Mouse (Mus musculus): ENCODE measurements around the gene Trpm1.

The Trpm1 gene

DNA sequence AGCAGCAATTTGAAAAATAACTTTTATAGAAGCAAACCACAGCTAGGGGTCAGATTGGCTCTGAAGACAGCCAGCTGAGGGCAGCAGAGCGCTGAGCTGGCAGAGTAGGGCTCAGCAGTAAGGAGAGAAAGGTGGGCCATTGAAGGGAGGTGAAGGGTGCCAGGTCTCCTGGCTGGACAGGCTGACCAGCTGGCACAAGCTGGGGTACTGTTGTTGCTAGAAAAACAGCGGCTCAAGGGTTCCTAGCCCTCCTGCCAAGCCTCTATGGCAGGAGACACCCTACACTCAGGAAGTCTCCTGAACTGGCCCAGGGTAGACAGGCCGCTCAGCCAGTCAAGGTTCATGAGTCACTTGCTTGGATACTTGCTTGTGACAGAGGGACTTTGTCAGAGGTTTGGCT is 11.4 kb downstream of the Trpm1 start:
- DNase-seq: peak; percentile 84

DNA sequence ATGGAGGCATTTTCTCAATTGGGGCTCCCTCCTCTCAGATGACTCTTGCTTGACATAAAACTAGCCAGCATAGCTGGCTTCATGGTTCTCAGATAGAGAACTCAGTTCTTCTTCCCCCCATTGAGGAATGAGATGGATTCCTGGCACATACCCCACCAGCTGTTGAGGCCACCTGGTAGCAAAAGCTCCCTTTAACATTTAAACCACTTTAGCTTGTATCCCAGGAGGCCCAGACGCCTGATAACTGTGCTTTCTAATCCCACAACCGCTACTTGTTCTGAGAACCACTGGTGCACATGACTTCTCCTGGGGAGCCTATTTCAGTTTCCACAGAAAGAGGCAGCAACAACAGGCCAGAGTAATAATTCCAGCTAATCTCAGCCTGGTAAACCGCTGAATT is 12.4 kb downstream of the Trpm1 start:
- no peak for DNase-seq

DNA sequence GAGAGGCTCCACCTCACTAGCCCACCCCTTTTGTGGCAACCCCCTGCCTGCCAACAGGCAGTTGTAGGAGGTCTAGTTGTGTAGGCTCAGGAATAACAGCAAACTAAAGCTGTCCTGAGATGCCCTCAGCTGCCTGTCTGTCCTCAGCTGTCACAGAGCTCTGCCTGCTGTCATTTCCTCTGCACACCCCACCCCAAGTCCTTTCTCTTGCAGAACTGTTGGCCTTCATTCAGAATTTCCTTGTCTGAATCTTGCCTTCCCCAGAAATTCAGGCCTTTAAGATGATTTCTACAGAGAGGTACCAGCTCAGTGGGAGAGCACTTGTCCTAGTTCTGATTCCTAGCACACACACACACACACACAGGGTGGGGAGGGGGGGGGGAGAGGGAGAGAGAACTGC is 13.1 kb downstream of the Trpm1 start:
- peak; percentile 32 for DNase-seq

DNA sequence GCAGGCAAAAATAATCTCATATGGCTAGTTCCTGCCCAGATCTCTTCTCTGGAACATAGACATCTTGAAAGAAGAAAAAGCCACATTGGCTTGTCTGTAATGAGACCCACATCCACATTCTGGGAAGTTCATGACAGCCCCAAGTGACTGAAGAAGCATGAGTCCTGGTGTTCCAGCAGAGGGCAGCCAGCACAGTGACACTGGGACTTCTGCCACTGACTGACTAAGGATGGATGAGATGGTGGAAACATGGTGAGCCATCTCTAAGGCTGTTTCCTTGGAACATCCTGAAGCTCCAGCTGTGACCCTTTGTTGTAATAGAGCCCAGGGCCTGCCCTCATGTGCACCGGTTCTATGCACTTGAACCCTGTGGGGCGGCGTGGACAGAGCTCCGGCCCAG is 25.7 kb downstream of the Trpm1 start:
- DNase-seq: no peak

DNA sequence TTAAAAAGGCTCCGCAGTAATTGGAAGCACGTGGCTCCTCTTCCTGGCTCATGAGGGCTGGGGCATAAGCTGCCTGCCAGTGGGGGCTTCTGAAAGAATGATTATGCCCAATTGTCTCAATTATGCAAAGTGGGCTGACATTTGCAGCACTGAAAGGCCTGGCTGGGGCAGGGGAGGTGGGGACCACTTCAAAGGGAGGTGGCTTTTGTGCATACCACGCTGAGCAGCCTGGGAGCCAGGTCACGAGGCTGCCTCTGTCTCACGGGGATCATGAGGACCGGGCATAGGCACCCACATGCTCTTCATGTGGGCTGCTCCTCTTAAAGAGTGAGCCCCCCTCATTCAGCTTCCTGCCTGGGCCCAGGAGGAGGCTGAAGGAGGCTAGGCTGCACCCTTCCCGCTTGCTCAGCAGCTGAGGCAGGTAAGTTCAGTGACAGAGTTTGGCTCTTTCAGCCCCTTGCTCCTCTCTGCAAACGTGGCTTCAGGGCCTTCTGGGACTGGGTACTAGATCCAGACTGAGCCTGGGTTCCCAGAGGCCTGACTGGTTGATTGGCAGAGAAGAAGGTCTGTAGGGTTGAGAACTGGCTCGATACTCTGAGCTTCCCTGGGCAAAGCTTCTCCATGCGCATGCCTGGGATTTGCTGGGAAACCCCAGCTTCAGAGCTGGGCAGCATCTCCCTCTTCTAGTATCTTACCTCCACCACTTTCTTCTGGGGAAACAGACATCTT is 31.7 kb downstream of the Trpm1 start:
- peak; percentile 67 for DNase-seq

DNA sequence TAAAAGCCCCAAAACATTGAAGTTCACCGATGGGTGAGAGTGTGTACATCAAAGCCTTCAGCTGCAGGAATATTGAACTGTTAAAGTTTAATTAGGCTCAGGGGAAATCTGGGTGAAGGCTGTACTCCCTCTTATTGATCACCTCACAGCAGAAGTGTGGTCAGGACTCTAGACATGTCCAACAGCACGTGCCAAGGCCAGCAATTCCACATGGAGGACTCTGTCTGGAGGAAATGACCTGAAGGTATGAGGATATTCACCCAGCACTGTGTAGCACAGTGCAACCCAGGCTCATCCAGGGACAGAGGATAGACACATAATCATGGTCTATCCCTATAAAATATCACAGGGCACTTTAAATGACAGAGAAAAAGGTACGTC is 32.3 kb downstream of the Trpm1 start:
- DNase-seq: no peak

DNA sequence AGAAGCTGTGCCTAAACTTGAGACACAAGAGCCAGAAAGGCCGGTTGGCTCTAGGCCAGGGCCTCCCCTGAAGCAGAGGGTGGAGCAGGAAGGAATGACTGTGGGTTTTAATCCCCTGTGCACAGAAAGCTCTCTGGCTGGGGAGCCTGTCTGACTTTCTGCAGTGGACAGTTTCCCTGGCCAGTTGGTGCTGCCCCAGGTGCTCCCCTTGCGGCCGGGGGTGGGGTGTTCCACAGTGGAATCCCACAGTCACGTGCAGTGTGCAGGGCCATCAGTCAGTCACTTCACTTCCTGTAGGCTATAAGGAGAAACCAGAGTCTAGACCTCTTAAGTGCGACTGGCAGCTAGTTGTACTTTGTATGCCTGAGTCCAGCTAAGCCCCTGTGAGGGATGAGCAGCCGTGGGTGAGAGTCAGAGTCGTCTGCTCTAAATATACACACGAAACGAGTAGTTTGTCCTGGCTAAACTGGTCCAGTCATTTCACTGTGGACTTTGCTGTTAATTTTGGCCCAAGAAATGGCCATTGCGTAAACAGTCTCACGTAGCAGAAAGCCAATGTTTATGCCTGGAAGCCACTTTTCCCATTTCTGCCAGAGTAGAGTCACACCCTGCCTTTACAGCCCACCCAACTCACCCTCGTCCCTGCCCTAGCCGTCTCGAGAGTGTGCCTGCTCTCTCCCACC is 38.8 kb downstream of the Trpm1 start:
- DNase-seq: peak; percentile 23

DNA sequence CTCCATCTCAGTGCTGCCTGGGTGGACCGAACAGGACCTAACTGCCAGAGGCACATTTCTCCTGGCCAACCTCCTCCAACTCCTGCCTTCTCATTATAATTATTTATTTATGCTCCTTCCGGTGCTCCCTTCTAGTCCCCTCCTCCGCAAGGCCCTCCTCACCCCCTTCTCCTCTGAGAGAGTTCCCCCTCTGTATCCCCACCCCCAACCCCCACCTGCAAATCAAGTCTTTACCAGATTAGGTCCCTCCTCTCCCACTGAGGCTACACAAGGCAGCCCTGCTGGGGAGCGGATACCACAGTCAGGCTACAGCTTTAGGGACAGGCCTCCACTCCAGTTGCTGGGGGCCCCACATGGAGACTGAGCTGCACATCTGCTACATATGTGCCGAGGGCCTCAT is 39.8 kb downstream of the Trpm1 start:
- DNase-seq: no peak

DNA sequence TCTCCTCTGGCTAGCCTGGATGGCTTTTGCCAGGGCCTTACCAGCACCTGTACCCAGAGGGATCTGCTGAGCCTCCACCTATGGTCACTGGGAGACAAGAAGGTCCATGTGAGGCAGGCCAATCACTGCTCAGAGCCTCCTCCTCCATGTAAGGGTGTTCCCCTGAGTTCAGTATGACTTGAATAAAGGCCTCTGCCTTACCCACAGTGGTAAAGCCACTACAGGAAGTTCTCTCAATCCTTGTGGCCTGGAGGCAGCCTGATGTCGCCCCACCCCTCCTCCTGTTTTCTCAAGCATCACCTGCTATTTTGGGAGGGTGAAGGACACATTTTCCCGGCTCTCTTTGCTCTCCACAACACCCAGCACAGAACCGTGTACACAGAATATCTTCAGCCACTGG is 42.5 kb downstream of the Trpm1 start:
- no peak for DNase-seq

DNA sequence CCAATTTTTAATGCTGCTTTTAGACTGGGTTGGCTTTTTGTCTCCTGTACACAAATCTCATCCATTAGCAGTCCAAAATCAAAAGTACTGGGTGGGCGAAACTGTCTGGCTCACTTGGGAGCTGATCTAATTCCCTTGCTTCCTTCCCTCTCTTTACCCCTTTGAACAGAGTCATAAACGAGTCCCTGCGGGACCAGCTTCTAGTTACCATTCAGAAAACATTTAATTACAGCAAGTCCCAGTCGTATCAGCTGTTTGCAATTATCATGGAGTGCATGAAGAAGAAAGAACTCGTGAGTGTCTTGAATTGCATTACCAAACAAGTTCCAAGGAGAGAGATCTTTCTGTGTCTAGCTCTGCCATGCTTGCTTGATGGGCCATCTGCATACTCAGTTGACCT is 55.1 kb downstream of the Trpm1 start:
- no peak for DNase-seq

DNA sequence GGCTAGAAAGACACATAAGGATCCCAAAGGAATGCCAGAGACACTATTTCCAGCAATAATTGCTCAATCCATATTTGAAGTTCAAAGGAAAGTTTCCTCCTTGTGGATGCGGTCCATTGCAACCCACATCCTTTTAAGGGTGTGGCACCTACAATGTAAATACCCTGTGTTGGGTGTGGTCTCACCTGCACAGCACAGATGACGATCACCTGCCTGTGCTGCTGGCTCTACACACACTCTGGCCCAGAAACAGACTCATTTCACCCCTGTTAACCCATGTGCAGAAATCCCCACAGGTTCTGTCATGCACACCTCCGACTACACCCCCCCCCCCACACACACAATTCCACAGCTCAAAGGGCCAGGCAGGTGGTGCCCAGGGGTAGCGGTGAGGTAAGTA is 59.2 kb downstream of the Trpm1 start:
- no peak for DNase-seq

DNA sequence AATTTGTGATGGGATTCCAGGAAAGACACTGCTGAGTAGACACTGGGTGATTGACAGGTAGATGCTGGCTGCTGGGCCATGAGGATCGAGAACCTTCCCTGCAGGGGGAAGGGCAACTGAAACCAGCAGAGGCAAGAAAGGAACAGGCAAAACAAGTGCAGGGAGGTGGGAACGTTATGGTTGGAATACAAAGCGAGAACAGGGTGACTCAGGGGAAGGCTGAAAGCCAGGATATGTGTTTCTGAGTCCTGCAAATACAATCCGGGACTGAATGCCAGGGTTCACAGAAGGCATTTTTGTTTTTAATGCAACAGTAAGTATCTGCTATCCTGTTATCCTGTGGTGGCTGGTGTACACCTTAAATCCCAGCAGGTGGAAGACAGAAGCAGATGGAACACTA is 60.4 kb downstream of the Trpm1 start:
- no peak for DNase-seq

DNA sequence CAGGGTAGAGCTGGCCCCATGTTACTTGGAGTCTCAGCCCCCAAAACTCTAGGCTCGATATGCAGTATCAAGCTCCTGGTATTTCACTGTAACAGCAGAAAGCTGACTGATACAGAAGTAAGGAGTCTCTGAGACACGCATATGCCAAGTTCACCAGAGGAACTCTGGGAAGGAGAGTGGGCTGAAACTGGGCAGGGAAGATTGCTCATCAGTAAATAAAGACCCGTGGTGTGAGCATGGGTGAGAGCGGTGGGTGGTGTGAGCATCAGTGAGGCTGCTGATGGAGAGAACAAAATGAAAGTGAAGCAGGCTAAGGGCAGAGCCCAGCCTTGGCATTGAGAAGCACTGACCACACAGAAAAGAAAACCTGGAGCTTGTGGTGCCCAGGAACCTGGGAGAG is 62.0 kb downstream of the Trpm1 start:
- DNase-seq: no peak

DNA sequence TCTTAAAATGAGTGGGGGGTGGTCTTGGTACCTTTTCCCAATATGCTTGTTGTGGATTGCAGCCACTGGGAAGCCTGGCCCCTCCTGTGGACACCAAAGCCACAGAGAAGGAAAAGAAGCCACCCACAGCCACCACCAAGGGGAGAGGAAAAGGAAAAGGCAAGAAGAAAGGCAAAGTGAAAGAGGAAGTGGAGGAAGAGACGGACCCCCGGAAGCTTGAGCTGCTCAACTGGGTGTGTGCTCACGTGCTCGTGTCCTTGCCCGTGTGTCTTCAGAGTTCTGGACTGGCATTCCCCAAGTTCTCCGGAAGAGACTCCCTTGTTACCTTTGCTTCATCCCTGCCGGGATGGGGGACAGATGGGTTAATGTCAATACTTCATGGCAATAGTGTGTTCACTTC is 63.8 kb downstream of the Trpm1 start:
- peak; percentile 36 for DNase-seq

DNA sequence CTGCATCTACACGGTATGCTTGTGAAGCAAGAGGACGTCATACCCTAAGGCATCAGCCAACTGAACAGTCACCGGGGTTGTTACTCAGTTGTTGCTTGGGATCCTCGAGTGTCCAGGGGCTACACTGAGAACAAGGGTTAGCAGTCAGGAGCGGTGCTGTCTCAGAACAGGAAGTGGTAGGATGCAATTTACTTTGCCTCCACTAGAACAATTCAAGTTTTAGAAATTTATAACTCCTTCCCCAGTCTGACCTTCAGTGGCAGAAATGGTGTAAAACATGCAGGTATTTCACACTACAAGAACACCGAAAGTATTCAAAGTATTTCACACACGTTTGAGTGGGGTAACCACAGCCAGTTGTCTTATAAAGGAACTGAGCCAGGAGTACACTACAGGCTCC is 66.1 kb downstream of the Trpm1 start:
- no peak for DNase-seq

DNA sequence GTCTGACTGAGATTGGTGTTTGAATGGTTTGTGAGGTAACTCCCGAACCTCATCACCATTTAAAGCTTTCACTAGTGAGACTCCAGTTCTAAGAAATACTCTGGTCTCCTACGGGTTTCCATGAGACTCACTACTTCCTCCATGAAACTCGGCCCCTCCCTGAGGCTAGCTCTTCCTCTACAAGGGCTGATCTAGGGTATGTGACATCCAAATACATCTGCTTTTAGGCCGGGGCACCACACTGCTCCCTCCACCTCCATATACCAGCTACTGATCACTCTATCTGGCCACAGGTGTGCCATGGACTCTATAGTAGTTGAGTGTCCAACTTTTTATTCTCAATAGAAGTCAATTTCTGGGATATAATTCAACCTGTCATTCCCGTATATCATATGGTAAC is 69.6 kb downstream of the Trpm1 start:
- no peak for DNase-seq

DNA sequence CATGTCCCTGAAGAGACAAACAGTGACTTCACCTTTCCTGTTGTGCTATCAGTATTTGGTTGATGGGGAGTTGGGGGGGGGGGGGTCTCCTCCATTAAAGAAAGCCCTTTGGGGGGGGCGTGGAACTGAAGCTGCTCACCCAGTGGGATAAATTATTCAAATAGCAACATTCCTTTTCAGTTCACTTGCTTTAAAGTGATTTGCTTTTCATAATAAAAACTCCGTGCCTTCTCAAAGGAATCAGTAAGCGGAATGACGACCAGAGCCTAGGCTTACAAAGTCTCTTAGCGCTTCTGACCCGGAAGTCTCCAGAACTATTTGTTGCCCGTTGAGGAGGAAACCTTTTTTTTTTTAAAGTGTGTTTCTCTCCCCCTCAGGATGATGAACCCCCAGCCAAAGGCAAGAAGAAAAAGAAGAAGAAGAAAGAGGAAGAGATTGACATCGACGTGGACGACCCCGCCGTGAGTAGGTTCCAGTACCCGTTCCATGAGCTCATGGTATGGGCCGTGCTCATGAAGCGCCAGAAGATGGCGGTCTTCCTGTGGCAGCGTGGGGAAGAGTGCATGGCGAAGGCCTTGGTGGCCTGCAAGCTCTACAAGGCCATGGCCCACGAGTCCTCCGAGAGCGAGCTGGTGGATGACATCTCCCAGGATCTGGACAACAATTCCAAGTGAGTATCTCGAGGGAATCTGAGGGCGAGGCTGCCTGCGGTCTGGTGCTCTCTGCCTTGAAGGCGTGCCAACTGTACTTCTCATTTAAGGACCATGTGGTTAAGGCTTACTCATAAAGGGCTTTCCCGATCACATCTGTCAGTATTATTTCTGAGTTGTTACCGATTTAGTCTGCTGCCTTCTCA is 72.9 kb downstream of the Trpm1 start:
- no peak for DNase-seq

DNA sequence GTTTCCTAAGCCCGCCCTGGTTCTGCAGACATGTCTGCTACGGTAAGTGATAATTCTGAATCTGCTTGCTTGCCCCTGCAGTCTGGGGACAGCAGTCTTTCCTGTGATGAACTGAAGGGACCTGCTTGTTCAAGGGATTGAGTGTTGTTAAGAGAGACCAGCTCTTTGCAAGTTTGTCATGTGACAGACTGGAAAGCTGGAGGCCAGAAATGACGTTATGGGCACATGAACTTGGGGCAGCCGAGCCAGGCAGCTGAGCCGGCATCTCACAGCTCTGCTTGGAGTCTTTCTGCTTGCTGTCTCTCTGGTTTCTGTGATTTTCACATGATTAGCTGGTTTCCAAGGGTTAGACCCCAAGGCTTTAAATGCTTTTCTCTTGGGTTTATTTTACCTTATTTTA is 74.0 kb downstream of the Trpm1 start:
- no peak for DNase-seq

DNA sequence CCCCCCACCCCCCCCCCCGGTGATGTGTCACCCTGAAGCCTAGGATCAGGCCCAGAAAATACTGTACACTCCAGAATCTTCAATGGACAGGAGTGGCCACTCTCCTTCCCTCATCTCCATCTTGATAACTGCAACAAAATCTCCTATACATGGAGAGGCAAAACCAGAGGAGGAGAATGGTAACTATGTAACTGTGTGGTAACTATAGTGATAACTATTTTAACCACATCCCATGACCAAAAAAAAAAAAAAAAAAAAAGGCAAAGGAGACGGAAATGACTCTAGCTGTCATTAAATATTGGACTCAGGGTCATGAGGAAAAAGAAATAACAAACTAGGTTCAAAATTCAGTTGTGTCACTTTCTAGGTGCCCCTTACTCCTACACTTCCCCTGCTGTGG is 74.7 kb downstream of the Trpm1 start:
- DNase-seq: no peak

DNA sequence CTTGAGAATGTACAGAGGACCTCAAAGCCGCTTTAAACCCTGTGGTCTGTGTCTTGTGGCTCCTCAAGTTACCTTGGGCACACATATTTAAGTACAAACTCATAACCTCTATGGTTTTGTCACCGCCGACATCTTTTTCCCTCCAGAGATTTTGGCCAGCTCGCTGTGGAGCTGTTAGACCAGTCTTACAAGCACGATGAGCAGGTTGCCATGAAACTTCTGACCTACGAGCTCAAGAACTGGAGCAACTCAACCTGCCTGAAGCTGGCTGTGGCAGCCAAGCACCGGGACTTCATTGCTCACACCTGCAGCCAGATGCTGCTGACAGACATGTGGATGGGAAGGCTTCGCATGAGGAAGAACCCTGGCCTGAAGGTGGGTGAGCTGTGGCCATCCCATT is 76.3 kb downstream of the Trpm1 start:
- no peak for DNase-seq

DNA sequence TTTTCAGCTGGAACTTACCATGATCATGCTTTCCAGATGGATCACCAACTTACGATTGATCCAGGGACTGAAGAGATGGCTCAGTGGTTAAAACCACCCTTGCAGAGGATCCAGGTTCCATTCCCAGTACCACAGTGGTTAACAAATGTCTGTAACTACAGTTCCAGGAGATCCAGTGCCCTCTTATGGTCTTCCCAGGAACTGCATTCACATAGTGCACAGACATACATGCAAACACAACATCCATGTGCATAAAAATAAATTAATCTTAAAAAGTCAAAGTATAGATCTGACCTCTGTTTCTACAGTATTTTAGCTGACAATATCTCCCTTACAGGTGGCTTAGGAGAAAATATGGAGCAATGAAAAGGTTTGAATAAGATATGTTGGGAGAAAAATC is 77.4 kb downstream of the Trpm1 start:
- no peak for DNase-seq

DNA sequence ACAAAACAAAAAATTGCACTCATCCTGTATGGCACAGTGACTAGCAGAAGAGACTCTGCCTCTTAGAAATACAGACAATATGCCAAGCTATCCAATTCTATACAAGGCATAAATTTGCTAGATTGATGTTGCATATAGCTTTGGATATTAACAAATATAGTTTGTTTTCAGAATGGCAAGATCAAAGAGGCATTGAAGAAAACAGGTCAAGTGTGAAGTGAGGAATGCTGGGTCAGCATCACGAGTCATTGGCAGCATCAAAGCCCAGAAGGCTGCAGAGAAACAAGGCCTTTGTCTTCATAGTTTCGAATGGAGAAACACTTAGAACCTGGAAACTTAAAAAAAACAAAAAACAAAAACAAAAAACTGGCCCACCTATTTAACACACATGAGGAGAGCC is 78.4 kb downstream of the Trpm1 start:
- DNase-seq: no peak

DNA sequence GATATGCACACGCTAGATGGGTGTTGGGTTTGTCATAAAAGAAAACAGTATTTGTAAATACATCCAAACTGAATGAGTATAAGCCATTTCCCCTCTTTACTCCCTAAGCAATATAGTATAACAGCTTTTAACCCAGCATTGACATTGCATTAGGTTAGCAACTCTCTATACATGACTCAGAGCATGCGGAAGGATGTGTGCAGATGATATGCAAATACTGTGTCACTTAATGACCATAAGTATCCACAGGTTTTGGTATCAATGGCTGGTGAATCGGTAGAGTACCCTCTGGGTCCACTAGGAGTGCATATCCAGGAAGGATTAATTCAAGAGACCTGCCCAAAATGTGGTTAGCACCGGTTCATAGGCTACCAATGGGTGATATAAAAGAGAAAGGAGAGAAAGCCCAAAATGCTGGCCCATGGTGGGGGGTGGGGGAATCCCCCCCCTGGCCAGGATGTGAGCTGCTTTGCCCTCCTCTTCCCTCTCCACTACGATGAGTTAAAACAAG is 80.7 kb downstream of the Trpm1 start:
- DNase-seq: no peak

DNA sequence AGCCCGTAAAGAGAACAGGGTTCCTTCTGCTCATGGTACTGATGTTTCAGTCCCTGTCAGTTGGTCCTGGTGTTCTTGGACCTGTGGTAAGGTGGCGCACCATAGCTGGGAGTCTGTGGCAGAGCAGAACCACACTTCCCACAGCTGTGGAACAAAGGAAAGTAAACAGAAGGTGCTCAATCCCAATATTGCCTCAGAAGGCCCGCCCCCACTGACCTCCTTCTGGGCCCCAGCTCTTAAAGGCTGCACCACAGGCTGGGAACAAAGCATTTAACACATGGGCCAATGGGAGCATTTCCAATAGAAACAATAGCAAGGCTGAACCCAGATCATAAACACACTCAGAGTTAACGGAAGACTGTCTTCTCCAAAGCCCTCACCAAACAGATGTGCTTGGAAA is 82.9 kb downstream of the Trpm1 start:
- no peak for DNase-seq

Measured in thymus, postnatal 4 days (tissue).